Mouse (Mus musculus): ENCODE data around the gene Lrrfip2.
A peak's percentile ranks its signal among the peaks of the same experiment; 100 is the strongest.

Lrrfip2 gene

DNA sequence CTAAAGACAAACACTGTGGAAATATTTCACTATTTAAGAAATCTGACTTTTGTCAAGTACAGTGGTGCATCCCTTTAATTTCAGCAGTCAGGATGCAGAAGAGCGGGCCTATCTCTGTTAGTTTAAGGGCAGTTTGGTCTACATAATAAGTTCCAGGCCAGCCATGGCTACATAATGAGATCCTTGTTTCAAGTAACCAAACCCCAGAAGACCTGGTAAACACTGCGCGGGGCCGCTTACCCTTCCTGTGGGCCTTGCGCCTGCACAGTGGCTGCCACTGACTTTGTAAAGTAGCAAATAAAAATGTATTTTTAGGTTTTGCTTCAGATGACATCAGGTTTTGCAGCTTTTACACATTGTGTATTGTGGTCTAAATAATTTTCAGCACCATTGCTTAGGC lies 106.0 kb downstream of the Lrrfip2 start:
- DNase-seq (ENCODE audit: low spot score), result no peak

DNA sequence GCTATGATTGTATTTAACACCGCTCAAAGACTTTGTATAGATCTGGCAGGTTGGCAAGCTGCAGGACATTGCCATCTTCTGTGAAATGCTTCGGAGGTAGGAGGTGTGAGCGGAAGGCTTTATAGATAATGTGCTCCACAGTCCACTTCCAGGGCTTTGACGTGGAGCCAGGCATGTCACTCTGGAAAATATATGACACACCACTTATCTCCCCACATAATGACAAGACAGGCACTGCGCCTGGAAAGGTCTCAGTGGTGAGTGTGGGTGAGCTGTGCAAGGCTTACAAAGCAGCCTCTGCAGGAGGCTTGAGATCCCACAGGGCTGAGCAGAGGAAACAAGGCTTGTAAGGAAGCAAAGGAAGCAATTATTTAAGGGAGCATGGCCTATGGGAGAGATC lies 111.1 kb downstream of the Lrrfip2 start:
- DNase-seq (ENCODE audit: low spot score), result no peak

DNA sequence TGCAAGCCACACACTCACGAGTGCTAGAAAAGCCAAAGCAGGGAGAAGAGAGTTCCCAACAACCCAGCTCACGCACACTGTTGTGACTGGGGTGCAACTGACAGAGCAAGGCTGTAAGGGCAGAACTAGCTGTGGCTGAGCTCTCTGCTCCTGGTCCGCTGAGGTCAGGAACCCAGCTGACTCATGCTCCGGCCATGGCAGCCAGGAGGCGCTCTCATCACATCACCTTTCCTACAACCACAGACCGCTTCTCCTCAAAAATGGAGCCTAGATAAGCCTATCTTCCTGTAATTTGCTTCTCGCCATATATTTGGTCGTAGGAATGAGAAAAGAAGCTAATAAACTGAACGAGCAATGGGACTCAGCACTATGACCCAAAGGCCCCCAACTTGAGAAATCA lies 117.3 kb downstream of the Lrrfip2 start:
- DNase-seq (ENCODE audit: low spot score), result no peak

DNA sequence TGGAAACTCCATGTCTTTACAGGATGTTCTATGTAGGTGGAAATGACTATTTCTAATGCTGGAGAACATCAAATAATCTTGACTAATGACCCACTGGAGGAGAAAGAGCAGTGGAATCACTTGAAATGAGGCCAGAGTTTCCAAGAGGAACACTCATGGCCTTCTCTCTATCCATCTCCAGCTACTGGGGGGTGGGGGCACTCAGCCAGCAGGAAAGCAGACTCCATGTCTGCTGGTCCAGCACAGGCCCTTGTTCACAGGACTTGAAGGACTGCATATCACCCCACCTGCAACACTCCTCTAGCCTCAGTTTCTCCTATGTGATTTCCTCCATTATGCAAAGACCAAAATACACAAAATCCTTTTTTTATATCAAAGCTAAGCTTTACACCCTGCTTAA lies 120.3 kb downstream of the Lrrfip2 start:
- no peak for DNase-seq (ENCODE audit: low spot score)

DNA sequence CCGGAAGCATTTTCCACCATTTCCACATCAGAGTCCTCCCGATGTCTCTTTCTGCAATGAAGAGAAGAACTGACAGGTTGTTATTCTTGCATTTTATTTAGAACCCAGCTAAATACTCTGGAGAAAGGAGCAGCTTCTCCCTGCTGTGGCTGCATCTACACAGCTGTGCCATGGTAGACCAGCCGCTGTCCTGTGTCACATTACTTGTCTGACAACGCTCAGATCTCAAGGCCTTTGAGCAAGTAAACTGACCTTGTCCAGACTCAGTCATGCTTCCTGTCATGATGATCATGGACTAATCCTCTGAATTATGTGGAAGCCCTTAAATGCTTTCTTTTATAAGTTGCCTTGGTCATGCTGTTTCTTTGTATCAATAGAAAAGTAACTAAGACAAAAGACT lies 122.4 kb downstream of the Lrrfip2 start:
- DNase-seq (ENCODE audit: low spot score), result no peak

DNA sequence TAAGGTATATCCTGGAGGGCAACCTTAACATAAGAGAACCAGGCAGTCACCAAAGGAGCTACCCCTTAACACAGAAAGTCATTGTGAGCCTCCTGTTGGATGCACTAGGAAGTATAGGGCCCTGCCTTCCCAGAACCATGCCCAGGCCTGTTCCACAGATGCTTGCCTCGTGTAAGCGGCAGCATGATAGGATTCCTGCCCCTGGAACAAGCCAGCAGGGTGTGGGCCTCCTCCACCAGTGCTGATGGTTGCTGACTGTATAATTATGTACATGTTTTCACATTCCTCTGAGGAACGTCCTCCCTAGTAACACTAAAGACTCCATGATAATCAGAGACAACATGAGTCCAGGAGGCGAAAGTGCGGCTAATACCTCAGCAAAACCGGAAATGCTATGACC lies 126.0 kb downstream of the Lrrfip2 start:
- no peak for DNase-seq (ENCODE audit: low spot score)

DNA sequence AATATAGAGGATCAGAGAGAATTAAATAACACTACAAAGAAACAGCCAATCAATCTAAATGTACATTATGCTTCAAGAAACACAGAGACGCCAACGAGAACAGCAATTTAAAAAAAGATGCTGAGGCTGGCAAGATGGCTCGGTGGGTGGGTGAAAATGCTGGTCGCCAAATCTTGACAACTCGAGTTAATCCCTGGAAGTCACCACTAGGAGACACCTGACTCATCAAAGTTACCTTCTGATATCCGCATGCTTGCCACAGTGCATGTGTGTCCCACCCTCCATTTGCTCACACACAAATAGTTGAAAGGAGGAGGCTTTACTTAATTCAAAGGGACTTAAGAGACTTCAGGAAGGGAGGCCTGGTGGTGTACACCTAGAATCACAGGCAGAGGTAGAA lies 128.2 kb downstream of the Lrrfip2 start:
- no peak for DNase-seq (ENCODE audit: low spot score)

DNA sequence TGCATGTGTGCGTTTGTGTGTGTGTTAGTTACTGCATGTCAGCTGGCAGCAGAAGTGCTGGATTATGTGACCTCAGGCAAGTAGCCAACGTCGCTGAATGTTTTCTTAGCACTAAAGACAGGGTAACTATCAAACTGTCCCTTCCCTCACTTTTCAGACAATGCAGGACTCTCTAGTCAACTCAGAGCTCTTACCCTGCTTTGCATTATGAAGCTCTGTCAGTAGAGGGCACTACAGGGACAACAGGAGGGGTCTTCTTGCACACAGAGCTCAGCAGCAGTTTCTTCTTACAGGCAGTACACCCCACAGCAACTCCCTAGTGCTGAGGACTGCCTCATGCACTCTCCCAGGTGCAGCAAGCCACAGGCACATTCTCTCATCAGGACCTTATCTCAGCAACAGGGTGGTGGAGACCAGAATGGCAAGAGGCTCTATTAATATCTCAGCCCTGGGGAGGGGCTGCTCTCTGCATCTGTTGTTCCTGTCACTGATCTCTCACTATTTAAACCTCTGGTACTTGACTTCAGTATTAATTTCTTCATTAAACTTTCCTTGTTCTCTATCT lies 130.4 kb downstream of the Lrrfip2 start:
- peak; percentile 8 for DNase-seq (ENCODE audit: low spot score)

DNA sequence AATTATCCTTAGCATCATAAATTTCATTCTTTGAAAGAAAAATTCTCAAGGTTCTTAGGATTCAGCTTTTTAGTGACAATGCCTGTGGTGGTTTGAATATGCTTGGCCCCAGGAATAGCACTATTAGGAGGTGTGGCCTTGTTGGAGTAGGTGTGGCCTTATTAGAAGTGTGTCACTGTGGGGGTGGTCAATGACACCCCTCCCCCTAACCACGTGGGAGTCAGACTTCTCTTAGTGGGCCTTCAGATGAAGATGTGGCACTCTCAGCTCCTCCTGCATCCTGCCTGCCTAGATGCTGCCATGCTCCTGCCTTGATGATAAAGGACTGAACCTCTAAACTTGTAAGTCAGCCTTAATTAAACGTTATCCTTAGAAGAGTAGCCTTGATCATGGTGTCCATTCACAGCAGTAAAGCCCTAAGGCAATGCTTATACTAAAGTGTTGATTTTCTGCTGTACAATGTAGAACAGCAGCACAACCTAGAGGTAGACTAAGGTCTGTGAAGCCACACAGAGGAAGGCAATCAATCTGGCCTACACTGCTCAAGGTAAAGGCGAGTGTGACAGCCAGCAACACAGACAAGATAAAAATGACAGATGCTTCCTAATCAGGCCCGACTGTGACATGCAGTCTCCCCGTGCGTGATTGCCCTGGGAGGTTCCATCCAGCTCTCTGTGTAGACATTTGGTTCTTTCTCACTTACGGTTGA lies 134.9 kb downstream of the Lrrfip2 start:
- DNase-seq (ENCODE audit: low spot score), result no peak

DNA sequence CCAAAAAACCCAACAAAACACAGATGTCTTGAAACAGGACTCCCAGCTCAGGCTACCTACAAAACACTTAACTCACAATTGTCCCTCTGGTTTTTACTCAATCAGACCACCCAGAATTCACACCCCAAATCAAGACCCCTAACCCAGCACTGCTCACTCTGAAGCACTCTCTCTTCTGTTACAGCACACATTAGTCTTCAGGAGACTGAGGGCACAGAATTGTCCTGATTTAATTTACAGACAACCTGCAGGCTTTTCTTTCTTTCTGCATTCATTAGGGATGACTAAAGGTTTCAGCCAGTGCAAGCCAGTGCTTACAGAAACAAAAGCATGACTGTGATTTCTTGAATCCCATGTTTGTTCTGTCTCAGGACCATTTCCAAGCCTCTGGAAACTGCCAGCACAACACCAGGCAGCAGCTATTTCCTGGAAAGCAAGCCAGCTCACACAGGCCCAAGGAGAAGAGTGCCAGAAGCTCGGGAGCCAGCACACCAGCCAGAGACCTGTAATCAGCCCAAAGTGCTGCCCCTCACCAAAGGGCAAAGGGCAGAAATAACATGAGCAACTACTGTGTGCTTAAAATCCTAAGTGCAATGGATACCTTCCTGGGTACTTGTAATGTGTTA lies 143.1 kb downstream of the Lrrfip2 start:
- DNase-seq (ENCODE audit: low spot score), result peak; percentile 36

DNA sequence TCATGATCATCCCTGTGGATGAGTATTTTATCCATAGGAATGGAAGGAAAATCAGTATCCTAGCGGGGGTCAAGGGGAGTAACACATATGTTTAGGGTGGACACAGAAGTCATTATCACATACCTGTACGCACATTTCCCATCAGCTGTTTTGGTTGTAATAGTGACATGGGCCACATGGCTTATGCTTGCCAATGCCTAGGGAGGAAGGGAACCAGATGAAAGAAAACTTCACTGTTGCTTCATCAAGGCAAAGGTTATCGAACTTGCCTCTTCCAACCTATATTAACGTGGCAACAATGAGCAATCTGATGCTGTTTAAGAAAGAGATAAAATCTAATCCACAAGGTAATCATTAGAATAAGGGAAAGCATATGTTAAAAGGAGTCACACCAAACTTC lies 144.0 kb downstream of the Lrrfip2 start:
- DNase-seq (ENCODE audit: low spot score), result no peak

DNA sequence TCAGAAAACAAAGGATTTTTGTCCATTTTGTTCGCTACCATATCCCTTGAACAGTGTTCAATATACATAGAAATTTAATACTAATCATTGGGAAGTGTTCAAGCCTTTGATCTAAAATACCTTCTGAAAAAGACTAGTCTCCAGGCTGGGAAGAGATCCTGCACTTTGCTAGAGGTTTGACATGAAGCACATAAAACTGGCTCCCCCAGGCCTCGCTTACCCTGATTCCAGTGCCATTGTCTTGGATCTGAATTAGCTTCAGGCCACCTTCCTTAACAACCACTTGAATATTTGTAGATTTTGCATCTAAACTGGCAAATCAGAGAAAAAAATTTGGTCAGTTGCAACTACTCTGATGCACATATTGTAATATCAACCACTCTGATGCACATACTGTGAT lies 150.6 kb downstream of the Lrrfip2 start:
- DNase-seq (ENCODE audit: low spot score), result no peak

DNA sequence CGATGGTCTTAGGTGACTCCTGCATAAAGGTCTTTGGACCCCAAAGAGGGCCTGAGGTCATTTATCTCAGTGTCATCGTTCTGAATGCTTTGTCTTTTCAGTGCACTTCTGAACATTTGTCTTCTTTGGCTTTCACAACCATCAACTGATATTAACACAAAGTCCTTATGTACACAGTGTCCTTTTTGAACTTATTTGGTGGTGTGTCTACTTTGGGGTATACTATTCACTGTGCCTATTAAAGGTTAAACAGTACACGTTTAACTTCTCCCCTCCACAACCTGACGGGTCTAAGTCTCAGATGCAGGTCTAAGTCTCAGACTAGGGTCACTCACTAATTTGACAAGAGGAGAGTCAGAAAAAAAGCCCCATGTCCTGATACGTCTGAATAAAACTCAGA lies 153.2 kb downstream of the Lrrfip2 start:
- no peak for DNase-seq (ENCODE audit: low spot score)

DNA sequence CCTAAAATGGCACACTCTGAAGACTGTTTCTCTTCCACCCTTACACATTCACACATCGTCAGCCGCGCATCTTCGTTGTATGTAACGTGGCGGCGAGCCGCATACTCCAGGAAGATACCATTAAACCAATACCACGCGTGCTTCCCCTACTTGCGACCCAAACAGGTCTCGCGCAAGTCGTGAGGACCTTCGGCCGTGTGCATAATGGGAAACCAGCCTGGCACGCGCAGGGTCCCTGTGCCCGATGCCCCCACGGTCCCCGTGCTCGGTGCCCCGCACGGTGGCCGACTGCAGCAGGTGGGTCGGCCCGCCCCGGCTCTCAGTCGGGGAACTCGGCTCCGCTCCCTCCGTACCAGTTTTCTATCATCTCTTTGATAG lies 153.7 kb downstream of the Lrrfip2 start:
- no peak for DNase-seq (ENCODE audit: low spot score)

DNA sequence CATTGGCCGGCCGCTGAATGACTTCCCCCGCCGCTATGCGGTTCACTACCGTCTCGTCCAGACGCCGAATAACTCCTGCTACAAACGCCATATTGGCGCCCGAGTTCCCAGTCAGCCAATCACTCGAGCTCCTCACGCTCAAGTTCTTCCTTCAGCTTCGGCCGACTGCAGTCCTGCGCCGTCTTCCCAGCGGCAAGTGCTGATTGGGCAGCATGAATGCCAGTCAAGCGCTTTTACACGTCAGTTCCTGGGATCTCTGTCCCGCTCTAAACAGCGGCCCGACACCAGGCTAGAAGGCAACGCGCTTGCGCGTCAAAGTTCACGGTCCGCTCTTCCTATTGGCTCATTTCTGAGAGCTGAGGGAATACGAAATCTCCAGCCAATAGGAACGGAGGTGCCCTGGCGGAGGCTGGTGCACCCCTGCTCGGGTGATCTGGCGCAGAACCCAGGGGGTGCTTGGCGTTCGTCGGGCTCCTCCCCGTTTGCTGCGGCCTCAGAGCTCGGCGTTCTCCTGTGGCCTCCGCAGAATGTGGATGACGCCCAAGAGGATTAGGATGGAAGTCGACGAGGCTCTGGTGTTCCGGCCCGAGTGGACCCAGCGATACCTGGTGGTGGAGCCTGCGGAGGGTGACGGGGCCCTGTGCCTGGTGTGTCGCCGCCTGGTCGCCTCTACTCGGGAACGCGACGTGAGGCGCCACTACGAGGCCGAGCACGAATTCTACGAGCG lies 154.2 kb downstream of the Lrrfip2 start, which contains the start of the genes Mlh1 and Epm2aip1:
Mlh1 (minus strand) TSS at position 358 of the 727 bp plus-strand sequence.
Epm2aip1 (plus strand) TSS at position 496 of the 727 bp plus-strand sequence.
- DNase-seq (ENCODE audit: low spot score), result peak; percentile 100

DNA sequence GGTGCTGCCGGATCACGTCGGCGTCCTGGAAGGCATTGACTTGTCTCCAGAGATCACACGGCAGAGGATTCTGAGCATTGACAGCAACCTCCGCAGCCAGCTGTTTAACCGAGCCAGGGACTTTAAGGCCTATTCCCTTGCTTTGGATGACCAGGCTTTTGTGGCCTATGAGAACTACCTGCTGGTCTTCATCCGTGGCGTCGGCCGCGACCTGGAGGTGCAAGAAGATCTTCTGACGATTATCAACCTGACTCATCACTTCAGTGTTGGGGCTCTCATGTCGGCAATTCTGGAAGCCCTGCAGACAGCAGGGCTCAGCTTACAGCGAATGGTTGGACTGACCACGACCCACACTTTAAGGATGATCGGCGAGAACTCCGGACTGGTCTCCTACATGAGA lies 155.0 kb downstream of the Lrrfip2 start:
- DNase-seq (ENCODE audit: low spot score), result peak; percentile 7

DNA sequence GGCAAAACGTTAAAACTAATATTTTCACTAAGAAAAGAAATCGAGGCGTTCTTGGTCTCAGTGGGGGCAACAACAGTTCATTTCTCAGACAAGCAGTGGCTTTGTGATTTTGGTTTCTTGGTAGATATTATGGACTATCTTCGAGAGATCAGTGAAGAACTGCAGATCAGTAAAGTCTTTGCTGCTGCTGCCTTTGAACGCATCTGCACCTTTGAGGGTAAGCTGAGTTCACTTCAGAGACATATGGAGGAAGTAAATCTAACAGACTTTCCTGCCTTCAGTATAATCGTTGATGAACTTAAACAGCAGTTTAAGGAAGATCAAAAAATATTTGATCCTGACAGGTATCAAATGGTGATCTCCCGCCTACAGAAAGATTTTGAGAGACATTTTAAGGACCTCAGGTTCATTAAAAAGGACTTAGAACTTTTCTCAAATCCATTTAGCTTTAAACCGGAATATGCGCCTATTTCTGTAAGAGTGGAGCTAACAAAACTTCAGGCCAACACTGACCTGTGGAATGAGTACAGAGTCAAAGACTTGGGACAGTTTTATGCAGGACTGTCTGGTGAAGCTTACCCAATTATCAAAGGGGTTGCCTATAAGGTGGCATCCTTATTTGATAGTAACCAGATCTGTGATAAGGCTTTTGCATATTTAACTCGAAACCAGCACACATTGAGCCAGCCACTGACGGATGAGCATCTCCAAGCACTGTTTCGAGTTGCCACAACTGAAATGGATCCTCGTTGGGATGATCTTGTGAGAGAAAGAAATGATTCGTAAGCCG lies 155.8 kb downstream of the Lrrfip2 start:
- DNase-seq (ENCODE audit: low spot score), result no peak

DNA sequence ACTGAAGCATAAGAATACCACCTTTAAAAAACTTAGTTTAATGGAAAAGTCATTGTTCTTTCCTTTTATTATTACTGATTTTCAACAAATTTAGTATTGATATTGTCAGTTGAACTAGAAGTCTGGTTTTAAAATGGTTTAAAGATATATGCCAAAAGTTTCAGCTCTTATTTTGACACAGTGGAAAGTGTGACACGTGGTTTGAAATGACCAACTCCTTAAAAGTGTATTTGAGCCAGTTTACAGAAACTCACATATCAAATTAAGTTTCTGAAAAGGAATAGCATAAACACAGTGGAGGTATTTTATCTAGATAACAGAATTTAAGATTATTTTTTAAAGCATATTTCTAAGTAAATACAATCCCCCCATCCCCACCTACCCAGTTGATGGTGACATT lies 156.6 kb downstream of the Lrrfip2 start:
- DNase-seq (ENCODE audit: low spot score), result no peak

DNA sequence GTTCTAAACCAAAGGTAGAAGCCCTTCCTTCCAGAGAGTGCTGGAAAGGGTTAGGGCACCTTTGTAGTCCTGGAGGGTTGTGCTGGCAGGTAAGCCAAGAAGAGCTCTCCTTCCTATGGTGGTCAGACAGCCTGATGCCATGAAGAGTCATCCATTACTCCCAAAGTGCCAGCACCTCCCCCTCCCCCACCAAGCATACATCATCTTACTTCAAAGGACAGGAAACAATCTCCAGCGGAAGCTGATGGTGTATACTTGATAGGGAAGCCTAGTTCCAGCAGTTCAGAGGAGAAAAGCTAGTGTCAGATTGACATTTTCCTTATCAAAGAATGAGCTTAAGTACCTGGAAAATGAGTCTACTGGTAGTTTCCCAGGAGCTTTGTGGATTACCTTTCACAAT lies 157.8 kb downstream of the Lrrfip2 start:
- DNase-seq (ENCODE audit: low spot score), result peak; percentile 29

All from lung, postnatal 25 days (tissue).